Mouse (Mus musculus) frontal cortex, postnatal 25 days (tissue): ENCODE measurements around the gene Ccdc113.

ENCODE experiments used
- DNase-seq, 2 experiments: peaks; one replicate each; pipeline ENCODE4 v3.0.0; 2022; ENCODE audit warnings: low spot score in 2 of 2

The Ccdc113 gene

DNA sequence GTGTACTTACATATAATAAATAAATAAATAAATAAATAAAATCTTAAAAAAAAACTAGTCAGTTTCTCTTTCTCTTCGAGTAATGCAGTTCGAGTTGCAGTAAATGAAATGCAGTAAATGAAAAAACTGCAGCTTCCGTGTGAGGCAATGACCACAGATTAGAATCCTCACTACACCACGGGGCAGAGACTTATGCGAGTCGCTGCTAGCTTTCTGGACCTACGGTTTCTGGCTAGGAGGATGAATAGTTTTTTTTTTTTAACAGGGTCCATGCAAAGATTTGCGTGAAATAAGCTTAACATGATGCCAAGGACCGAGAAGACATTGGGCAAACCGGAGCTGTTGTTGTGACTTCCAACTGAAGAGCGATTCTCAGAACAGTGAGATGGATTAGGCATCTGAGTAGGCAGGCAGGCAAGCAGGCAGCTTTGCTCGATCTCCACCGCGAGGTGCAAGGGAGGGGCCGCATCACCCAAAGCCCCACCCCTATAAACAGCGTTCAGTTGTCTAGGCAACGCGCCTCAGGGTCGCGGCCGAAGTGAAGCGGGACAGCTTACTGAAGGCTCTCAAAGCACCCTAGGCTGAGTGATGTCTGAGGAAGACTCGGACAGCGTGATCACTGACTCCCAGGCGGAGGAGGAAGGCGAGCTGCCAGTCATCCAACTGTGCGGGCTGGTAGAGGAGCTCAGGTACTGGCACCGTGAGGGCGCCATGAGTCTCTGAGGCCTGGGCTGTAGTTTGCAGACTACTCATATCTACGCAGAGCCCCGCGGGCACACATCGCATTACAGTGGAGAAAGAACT lies at the start of gene Ccdc113:
Ccdc113 (plus strand) TSS at position 502 of the 804 bp plus-strand sequence.
- peak; percentile 26 to 37 for DNase-seq

DNA sequence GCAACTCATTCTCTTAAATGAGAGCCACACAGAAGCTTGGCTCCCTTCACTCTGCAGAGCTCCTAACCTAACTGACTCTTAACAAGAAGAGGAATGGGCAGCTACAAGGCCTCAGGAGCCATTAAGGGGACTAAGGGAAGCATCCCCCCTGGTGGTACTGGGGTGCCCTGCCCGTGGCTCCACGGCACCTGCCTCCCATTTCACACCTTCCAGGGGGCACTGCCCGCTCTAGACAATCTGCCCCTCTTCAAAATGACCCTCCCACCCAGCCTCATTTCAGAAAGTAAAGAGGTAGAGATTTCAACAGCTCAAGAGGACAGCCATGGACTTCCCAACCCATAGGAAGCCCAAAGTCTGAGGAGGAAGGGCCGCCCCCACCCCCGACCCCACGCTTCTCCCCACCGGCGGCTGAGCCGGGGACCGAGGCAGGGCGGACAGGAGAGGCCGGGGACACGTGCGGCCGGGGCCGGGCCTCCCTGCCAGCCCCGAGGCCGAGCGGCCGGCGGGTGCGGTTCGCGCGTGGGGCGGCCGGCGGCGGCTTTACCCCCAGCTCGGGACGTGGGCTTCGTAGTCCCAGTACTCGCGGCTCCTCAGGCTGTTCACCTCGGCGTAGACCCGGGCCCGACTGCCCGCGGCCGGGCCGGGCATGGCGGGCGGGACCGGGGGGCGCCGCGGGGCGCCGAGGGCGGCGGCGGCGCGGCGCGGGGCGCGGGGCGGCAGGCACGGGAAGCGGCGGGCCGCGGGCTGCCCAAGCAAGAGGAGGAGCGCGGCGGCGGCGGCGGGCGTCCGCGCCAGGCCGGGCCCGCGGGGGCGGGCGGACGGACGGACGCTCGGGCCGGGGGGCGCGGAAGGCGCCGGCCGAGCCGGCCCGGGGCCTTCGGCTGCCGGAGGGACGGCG lies 45.8 kb upstream of the Ccdc113 start:
- no peak for DNase-seq

DNA sequence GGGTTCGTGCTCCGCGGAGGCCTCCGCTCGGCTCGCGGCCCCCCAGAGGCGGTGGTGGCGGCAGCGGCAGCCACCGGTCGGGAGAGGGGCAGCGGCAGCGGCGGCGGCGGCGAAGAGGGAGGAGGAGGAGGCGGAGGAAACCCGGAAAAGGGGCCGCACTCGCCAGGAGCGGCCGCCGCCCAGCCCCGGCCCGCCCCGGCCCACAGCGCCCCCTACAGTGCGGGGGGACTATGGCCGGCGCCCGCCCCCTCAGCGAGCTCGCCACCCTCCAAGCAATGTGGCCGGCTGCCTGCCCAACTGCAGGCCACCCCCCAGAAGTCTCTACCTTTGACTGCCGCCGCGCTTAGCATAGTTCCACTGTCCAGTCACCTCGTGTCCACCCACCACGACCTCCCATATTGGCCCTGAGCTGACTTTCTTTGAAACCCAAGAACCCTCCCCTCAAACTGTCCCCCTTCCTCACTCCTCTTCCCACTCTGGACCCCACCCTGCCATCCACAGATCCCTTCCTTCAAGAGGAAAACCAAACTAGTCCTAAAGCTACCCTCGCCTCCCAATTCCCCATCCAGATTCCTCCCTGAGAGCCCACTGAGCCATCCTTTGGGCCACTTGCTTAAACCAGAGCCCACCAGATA lies 45.1 kb upstream of the Ccdc113 start:
- peak; percentile 54 to 72 for DNase-seq

DNA sequence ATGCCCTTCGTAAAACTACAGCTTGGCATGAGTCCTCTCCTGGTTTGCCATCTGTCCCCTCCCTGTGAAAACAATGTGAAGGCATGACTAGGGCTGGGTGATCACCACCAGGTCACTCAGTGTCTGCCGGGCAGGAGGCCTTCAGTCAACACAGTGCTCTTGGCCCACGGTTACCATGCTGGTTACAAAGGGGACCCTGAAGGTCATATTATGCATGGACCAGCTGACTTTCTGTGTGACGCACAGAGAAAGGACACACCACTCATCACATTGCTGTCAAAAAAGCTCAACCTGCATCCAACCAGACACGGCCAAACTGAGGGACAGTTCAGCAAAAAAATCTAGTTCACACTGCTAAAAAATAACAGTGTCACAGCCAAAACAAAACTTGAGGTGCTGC lies 43.9 kb upstream of the Ccdc113 start, which contains the start of gene Csnk2a2:
Csnk2a2 (minus strand) TSS at position 34 of the 400 bp plus-strand sequence.
- no peak for DNase-seq

DNA sequence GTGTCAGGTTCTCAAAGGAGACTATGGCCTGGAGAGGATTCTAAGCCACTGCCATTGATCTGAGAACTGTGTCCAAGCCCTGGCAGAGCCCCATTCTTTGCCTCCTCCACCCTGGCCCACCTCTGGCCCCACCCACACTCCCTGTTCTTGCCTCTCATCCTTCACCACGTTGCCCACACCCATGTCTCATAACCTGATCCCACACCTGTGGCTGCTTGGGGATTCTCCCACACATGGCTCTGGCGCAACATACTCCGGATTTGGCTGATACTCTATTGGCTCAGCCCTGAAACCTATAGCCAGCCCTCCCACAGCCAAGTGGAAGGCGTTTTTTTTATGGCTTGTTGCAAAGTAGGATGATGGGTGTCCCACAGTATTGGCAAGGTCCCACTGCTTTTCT lies 41.8 kb upstream of the Ccdc113 start:
- DNase-seq, result no peak

DNA sequence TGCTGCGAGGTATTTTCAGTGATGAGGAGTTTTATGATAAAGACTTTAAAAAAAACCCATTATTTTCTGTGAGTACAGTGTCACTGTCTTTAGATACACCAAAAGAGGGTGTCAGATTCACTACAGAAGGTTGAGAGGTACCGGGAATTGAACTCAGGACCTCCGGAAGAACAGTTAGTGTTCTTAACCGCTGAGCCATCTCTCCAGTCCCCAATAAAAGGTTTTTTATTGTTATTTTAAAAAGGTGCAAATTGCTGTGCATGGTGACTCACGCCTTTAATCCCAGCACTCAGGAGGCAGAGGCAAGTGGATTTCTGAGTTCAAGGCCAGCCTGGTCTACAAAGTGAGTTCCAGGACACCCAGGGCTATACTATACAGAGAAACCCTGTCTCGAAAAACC lies 38.4 kb upstream of the Ccdc113 start:
- no peak for DNase-seq

DNA sequence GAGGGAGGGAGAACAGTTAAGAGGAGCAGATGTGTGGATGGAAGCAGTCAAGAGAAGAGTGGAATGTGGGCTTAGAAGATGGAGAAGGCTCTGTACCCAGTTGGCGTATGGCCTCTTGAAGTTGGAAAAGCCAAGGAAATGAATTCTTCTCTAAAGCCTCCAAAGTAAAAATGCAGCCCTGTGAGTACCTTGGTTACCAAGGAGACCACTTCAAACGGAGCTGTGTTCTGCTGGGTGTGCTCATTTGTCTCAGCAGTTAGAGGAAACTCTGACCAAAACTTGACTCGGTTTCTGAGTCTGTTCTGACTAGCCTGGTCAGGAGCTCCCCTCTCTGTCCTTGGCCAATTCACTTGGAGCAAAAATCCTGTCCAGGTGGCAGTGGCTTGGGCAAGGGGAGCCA lies 37.5 kb upstream of the Ccdc113 start:
- DNase-seq, result no peak

DNA sequence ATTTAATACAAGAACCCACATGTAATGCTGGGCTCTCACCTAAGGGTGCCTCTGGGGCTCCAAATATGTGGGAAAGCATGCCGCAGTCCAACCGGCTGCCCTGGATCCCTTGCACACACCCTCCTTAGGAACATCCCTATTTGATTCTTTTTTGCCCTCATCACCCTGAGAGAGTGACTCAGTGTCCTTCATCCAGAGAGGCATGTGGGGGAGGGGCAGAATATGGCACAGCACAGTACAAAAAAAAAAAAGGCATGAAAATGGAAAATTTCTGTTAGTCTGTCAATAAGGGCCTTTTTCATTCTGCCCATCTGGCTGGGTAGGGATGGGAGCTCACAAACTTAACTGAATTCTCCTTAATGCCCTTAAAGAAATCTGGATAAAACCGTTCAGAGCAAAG lies 36.1 kb upstream of the Ccdc113 start:
- DNase-seq, result no peak

DNA sequence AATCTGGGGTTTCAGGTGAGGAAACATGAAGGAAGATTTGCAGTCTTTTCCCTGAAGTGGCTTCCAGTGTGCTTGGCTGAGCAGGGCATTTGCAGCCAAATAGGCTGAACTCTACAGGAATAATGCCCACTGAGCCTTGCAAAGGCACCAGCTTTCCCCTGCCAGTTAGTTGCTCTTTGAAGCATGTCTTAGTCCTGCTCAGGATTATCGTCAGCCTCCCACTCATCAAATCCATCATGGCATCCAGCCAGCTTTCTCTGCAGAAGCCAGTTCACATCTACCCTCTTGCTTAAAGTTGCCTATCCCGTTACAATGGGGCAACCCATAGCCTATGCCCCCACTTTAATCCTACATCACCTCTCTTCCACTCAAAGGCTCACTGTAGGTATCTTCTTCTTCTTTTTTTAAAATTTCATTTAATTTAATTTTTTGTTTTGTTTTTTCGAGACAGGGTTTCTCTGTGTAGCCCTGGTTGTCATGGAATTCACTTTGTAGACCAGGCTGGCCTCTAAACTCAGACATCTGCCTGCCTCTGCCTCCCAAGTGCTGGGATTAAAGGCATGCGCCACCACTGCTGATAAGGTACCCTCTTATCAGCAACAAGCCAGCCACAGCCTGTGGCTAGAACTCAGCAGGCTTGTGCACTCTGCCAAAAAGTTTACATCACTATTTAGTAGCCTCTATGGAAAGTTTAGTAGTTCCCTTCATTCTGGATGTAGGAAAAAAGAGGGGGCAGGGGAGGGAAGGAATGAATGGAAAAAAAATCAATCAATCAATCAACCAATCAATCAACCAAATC lies 34.4 kb upstream of the Ccdc113 start:
- no peak for DNase-seq

DNA sequence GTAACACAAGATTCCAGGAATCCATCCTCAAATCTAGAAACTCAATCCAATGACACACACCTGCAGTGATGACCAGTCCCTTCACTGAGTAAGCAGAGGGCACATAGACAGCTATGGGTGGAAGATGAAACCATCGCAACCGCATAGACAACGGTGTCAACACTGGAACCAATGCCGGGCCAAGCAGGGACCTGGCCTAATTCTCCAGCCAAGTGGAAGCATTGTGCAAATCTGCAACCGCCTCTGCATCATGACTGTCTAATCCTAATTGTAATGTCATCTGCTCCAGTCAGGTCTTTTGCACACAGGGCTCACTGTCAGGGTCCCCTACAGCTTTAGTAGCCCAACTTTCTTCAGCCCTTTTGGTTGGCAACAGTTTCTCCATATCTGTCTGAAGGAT lies 33.4 kb upstream of the Ccdc113 start:
- no peak for DNase-seq

DNA sequence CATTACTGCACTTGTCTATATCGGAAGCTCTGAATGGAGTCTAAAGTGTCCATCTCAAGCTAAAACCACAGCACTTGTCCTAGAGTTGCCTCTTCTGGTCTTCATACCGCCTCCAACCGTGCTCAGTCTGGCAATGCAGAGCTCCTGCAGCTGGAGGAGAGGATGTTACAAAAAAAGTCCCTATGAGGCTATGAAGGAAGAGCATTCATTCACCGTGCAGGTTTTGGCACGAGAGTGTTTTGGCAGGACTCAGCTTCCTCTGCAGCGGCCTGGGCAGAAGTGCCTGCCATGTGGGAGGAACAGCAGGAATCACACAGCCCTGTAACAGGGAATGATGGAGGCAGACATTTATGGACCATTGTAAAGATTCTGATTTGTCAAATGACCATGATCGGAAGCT lies 31.5 kb upstream of the Ccdc113 start:
- no peak for DNase-seq

DNA sequence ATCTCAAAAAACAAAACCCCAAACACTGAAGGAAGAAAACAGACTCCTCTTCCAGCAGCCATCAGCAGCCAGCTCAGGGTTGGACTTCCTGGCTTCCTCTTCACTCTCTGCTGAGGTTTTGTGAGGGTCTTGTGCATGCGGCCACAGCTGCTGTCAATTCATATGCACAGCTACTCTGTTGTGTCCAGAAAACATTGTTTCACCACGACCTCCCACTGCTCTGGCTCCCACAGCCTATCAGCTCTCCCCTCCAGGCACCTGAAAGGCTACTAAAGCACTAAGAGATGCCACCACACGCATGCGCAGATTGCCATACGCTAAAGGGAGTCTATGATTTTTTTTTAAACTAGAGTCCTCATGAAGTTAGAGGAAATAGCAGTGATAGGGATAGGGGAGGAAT lies 29.1 kb upstream of the Ccdc113 start:
- DNase-seq, result no peak

DNA sequence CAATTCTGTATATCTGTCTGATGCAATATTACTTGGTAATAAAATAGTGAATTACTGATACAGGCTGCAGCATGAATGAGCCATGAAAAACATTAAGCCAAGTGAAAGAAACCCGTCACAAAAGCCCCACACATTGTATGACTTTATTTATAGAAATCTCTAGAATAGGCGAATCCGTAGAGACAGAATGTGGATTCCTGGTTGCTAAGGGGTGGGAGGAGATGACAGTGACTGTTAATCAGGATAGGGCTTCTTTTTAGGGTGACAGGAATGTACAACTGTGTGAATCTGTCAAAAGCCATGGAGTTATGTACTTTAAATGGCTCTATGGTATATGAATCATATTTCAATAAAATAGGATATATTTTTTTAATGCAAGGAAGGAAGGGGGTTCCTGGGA lies 28.3 kb upstream of the Ccdc113 start:
- no peak for DNase-seq

DNA sequence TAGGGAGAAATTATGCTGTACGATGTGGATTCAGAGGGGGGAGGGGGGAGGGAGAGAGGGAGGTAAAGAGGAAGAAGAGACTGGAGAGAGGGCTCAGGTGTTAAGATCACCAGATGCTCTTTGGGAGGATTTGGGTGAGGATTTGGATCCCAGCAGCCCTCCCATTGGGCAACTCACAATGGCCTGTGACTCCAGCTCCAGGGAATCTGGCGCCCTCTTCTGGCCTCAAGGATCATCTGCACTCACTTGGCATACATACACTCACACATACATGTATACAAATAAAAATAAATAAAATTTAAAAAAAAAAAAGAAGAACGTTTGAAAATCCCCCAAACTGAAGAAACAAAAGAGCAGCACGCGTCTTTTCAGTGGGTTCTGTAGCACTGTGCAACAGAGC lies 27.6 kb upstream of the Ccdc113 start:
- no peak for DNase-seq

DNA sequence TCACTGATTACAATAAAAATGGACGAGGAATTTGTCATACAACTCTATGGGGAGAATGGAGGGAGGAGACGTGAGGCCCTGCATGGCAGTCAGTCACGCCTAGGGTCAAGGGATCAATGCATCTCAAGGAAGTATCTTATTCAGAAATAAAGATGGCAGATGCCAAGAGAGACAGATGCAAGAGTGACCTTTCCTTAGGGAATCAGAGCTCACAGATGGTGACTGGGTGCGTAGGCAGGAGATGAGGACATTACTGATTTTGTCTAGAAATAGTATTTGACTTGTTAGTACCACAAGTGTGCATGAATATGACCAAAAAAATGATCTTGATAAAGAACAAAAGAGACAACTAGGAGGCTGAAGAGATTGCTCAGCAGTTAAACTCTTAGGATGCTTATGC lies 21.6 kb upstream of the Ccdc113 start:
- DNase-seq, result no peak

DNA sequence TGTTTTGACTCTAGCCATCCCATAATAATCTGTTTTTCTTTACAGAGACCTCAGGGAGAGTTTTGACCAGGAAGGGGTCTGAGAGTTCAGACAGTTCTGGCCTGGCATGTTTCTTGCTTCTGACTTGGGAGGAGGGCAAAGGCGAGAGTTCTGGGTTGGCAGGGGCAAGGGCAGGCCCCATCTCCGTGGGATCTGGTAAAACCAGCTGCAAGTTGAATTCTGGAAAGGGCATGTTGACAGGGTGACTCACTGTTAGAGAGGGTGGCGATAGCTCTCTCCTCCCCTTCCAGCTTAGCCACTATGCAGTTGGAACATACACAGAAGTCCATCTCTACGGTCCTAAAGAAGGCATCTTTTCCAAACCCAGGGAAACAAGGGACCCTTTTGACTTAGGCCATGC lies 20.7 kb upstream of the Ccdc113 start:
- no peak for DNase-seq

DNA sequence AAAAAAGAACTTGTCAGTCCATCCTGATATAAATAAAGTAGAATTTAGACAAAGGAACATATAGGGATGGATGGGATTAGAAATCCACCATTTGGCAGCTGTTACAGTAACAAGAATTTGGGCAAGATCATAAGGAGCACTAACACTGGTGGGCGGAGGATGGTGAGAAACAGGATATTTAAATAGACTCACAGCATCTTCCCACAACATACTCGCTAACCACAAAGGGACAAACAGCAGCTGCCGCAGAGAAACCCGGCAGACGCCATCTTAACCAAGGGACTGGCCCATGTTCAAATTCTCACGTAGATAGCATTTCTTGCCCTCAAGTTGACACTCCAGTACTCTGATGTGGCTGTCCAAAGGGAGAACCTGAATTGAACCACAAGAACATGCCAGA lies 17.0 kb upstream of the Ccdc113 start:
- DNase-seq, result no peak

DNA sequence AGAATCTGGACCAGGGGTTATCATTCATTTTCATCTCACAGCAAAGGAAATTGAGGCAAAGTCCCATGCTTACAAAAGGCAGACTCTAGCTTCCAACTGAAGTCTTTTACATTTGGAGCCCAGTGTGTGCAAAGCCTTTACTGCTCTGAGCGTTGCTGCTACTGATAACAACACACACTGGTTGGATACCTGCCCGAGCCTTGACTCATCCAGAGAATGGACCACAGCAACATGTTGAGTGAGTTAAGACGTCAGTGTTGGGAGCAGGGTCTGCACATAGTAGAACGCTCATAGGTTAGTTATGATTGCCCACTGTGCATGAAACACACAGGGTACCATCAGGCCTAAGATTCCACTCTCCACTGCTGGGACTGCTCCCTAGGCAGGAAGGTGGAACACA lies 9.9 kb upstream of the Ccdc113 start:
- DNase-seq, result no peak

DNA sequence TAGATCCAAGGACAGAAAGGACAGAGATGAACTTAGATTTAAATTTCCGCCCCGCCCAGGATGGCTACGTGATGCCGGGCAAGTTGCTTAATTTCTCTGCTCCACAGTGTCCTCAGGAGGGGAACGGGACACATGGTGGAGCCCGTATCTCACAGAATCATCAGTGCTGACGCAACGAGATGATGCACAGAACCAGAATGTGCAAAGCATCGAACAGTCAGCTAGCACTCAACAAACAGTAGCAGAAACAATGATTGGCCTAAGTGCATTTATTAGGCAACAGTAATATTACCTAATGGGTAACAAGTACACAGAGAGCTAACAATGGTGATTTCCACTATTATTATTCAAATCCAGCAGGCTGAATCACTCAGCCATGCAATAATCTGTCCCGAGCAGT lies 5.7 kb upstream of the Ccdc113 start:
- no peak for DNase-seq

DNA sequence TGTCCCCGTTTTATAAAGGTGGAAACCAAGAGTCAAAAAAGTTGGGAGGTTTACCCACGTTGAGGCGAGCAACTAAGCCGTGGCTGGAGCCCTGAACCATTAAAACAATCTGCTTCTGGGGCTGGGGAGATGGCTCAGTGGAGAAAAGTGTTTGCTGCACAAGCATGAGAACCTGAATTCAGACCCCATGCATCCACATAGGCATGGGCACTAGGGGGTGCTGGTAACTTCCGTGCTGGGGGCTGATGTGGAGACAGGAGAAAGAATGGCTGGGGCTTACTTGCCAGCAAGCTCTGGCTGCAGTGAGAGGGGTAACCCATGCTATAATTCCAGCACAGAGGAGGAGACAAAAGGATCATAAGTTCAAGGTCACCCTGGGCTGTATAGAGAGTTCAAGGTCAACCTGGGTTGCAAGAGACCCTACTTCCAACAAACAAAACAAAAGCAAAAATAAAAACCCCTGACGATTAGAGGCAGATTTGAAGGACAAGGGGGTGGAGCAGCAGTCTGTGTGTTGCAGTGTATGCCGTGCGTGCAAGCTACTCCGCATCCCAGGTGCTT lies 5.1 kb upstream of the Ccdc113 start:
- no peak for DNase-seq

DNA sequence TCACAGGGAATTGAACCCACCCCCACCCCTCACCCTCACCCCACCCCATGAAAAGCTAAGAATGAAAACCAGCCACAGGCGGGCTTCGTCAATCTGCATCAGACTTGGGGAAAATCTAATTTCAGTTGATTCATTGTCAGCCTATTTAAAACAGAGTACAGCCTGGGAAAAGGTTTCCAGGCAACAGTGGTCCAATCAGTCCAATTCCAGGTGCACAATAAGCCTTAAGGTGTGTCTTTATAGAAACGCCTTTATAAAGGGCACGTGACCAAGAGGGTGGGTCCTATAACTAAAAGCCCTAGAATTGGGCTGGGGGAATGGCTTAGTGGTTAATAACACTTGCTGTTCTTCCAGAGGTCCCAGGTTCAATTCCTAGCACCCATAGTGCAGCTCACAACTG lies 1.7 kb upstream of the Ccdc113 start:
- no peak for DNase-seq
